Mouse (Mus musculus): Measurements from ENCODE around the gene Inip. TPM values are rescaled to one million over a fixed set of nuclear protein-coding genes. Genes with fewer than 3 reads are reported as not detected.

The Inip gene
- polyA plus RNA-seq (2014; fragmentation: Nextera tagmentation; extraction: Ambion mirVana) = 102 and 114 TPM in 2 replicates

GRCm38 (mm10) chr4:59801489-59801888 lies at the start of gene Inip:
Inip (minus strand) TSS chr4:59801589.
- Histone ChIP-seq H3K4me3 (ENCODE audit: low read depth, low read length) (no peak within 1 kb of the TSS), H3K36me3 (ENCODE audit: control insufficient read depth, insufficient read depth, low read length) (no peaks in the 10 kb centered on the region)
- ATAC-seq (replicated peaks; ENCODE audit: low FRiP score) = no peak

GRCm38 (mm10) chr4:59850181-59850580 lies 48.8 kb upstream of the Inip start:
- Histone ChIP-seq H3K4me2 (ENCODE audit: low read depth, low read length, severe bottlenecking) (no peak overlapping the region), H3K9me3 (ENCODE audit: control insufficient read depth, low read length) (no peaks in the 10 kb centered on the region), H3K9ac (ENCODE audit: low read length) (no peak overlapping the region), H3K4me3 (ENCODE audit: low read depth, low read length) (no peak overlapping the region), H3K36me3 (ENCODE audit: control insufficient read depth, insufficient read depth, low read length) (no peaks in the 10 kb centered on the region), H3K27me3 (ENCODE audit: control insufficient read depth, insufficient read depth, low read length) (no peaks in the 10 kb centered on the region), H3K27ac (ENCODE audit: low read depth, low read length) (no peak overlapping the region), H3K4me1 (replicated peaks; ENCODE audit: control insufficient read depth, insufficient read depth, low read length) (no peaks in the 10 kb centered on the region)
- DNase-seq (ENCODE audit: low spot score) (peak; percentile 86), ATAC-seq (replicated peaks; ENCODE audit: low FRiP score) (0 out of 2 replicates have a peak, but pooled peaks have one; percentile 15)
- 81% methylated on average over 2 of the region's 2 CpGs for WGBS

More at GRCm38 (mm10) chr4:59801489-59801888, at the start of gene Inip:
- Histone ChIP-seq H3K4me1 (replicated peaks; ENCODE audit: control insufficient read depth, insufficient read depth, low read length) (no peaks in the 10 kb centered on the region; the same call in 1 of the 2 replicates), H3K27ac (ENCODE audit: low read depth, low read length) (no peak within 1 kb of the TSS), H3K9me3 (ENCODE audit: control insufficient read depth, low read length) (no peaks in the 10 kb centered on the region), H3K27me3 (ENCODE audit: control insufficient read depth, insufficient read depth, low read length) (no peaks in the 10 kb centered on the region), H3K9ac (ENCODE audit: low read length) (no peak within 1 kb of the TSS), H3K4me2 (ENCODE audit: low read depth, low read length, severe bottlenecking) (no peak within 1 kb of the TSS)
- no peak for DNase-seq (ENCODE audit: low spot score)

- Histone ChIP-seq H3K27ac (ENCODE audit: low read depth, low read length) (no peak overlapping the region), H3K9me3 (ENCODE audit: control insufficient read depth, low read length) (no peaks in the 10 kb centered on the region), H3K4me2 (ENCODE audit: low read depth, low read length, severe bottlenecking) (no peak overlapping the region), H3K4me3 (ENCODE audit: low read depth, low read length) (no peak overlapping the region), H3K9ac (ENCODE audit: low read length) (no peak overlapping the region), H3K36me3 (ENCODE audit: control insufficient read depth, insufficient read depth, low read length) (no peaks in the 10 kb centered on the region), H3K27me3 (ENCODE audit: control insufficient read depth, insufficient read depth, low read length) (no peaks in the 10 kb centered on the region), H3K4me1 (replicated peaks; ENCODE audit: control insufficient read depth, insufficient read depth, low read length) (no peaks in the 10 kb centered on the region)
- no peak for ATAC-seq (replicated peaks; ENCODE audit: low FRiP score)
- WGBS = 89% methylated on average over 5 of the region's 5 CpGs
- no peak for DNase-seq (ENCODE audit: low spot score)
Observed at GRCm38 (mm10) chr4:59847447-59847846, 46.1 kb upstream of the Inip start.

DNA sequence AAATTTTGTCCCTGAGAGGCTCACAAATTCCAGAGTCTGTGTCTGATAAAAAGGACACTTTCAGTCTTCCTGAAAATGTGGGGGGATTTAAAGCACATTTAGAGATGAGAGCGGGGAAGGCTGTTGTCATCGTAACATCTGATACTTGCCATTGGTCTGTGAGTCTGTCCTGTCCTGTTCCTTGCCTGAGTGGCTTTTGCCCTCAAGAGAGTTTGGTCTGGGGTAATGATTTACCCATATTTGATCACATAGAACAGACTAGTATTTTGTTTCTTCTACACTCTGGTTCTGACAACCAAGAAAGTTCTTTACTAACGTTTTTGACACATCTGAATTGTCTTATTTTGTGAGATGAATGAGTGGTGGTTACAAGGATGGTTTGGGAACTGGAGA lies 43.9 kb upstream of the Inip start:
- Histone ChIP-seq H3K27me3 (ENCODE audit: control insufficient read depth, insufficient read depth, low read length) (no peaks in the 10 kb centered on the region), H3K27ac (ENCODE audit: low read depth, low read length) (no peak overlapping the region), H3K9ac (ENCODE audit: low read length) (no peak overlapping the region), H3K9me3 (ENCODE audit: control insufficient read depth, low read length) (no peaks in the 10 kb centered on the region), H3K4me2 (ENCODE audit: low read depth, low read length, severe bottlenecking) (no peak overlapping the region), H3K4me3 (ENCODE audit: low read depth, low read length) (no peak overlapping the region), H3K36me3 (ENCODE audit: control insufficient read depth, insufficient read depth, low read length) (no peaks in the 10 kb centered on the region), H3K4me1 (replicated peaks; ENCODE audit: control insufficient read depth, insufficient read depth, low read length) (no peaks in the 10 kb centered on the region)
- WGBS = 86% methylated on average over 3 of the region's 3 CpGs
- ATAC-seq (replicated peaks; ENCODE audit: low FRiP score) (no peak), DNase-seq (ENCODE audit: low spot score) (no peak)

DNA sequence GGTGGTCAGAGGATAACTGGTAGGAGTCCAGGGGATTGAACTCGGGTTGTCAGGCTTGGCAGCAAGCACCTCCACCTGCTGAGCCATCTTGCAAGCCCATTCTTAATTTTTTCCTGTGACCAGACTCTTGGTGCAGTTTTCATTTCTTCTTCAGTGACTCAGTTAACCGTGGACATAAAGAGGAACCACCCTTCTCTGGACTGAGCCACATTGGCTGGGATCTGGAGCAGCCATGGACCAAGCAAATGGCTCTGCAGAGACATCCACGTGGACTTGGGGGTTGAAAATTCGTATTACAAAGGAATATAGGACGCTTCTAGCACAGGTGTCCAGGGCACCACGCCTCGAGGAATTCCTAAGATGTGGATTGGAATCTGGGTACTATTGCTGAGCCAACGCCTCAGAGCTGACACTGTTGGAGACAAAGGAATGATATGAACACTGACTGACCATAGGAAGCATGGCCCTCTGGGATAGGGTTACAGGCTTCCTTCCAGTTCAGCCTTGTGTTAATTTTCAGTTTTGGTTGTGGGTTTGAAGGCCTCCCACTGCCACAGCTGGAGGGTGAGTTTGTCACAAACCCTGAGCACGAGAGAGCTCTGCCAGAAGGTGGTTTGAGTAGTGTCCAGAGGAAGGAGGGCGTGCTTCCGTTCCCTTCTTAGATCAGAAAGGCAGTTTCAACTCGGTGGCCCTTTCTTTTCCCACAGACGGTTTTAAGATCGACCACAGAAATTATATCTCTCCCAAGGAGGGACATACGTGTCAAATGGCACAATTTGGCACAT lies 43.3 kb upstream of the Inip start:
- Histone ChIP-seq H3K9me3 (ENCODE audit: control insufficient read depth, low read length) (no peaks in the 10 kb centered on the region), H3K4me3 (ENCODE audit: low read depth, low read length) (no peak overlapping the region), H3K4me2 (ENCODE audit: low read depth, low read length, severe bottlenecking) (no peak overlapping the region), H3K4me1 (replicated peaks; ENCODE audit: control insufficient read depth, insufficient read depth, low read length) (no peaks in the 10 kb centered on the region), H3K36me3 (ENCODE audit: control insufficient read depth, insufficient read depth, low read length) (no peaks in the 10 kb centered on the region), H3K9ac (ENCODE audit: low read length) (no peak overlapping the region), H3K27ac (ENCODE audit: low read depth, low read length) (no peak overlapping the region), H3K27me3 (ENCODE audit: control insufficient read depth, insufficient read depth, low read length) (no peaks in the 10 kb centered on the region)
- WGBS = 90% methylated on average over 15 of the region's 15 CpGs
- ATAC-seq (replicated peaks; ENCODE audit: low FRiP score) (no peak), DNase-seq (ENCODE audit: low spot score) (no peak)

DNA sequence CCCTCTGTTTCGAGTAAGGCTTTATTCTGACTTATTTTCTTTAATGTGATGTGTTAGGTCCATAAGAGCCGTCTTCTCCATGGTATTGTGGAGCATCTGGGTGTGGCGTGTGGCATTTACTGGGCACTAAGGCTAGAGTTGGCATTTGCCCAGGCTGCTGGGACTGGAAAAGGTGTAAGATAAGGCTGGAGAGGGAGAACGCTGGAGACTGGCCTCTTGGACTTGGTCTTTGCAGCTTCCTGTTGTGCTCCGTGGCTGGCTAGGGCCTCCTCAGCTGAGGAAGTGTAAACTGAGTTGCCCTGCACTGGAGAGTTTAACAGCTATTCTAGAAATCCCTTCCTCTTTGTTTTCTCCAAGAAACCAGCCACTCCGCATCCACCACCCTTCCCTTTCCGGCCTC lies 36.3 kb upstream of the Inip start:
- WGBS = 85% methylated on average over 7 of the region's 7 CpGs
- DNase-seq (ENCODE audit: low spot score) = no peak
- no peaks in the 10 kb centered on the region for H3K4me1 ChIP-seq (replicated peaks; ENCODE audit: control insufficient read depth, insufficient read depth, low read length)
- H3K4me2 ChIP-seq (ENCODE audit: low read depth, low read length, severe bottlenecking) = no peak overlapping the region
- H3K27ac ChIP-seq (ENCODE audit: low read depth, low read length) = no peak overlapping the region
- no peak for ATAC-seq (replicated peaks; ENCODE audit: low FRiP score)
- no peaks in the 10 kb centered on the region for H3K9me3 ChIP-seq (ENCODE audit: control insufficient read depth, low read length)
- no peaks in the 10 kb centered on the region for H3K27me3 ChIP-seq (ENCODE audit: control insufficient read depth, insufficient read depth, low read length)
- H3K4me3 ChIP-seq (ENCODE audit: low read depth, low read length) = no peak overlapping the region
- H3K36me3 ChIP-seq (ENCODE audit: control insufficient read depth, insufficient read depth, low read length) = no peaks in the 10 kb centered on the region
- no peak overlapping the region for H3K9ac ChIP-seq (ENCODE audit: low read length)

DNA sequence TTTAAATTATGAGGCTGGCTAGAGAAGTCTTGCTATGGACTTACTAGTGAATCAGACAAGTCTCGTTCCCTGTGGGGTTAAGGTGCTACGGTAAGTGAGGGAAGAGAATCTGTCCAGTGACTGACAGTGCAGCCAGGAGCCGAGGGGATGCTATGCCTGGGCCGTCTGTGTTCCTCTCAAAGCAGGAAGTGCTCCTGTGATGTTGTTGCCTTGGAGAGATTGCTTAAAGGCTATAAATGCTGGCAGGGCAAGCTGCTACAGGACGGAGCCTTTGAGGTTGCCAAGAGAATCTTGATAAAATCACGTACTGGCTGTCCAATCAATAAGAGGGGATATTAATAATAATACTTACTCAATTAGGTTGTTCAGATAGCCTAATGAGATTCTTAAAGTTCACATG lies 31.4 kb upstream of the Inip start:
- H3K27ac ChIP-seq (ENCODE audit: low read depth, low read length) = no peak overlapping the region
- H3K4me2 ChIP-seq (ENCODE audit: low read depth, low read length, severe bottlenecking) = no peak overlapping the region
- H3K27me3 ChIP-seq (ENCODE audit: control insufficient read depth, insufficient read depth, low read length) = no peaks in the 10 kb centered on the region
- DNase-seq (ENCODE audit: low spot score) = no peak
- H3K4me1 ChIP-seq (replicated peaks; ENCODE audit: control insufficient read depth, insufficient read depth, low read length) = no peaks in the 10 kb centered on the region
- no peak overlapping the region for H3K4me3 ChIP-seq (ENCODE audit: low read depth, low read length)
- H3K36me3 ChIP-seq (ENCODE audit: control insufficient read depth, insufficient read depth, low read length) = no peaks in the 10 kb centered on the region
- ATAC-seq (replicated peaks; ENCODE audit: low FRiP score) = no peak
- H3K9me3 ChIP-seq (ENCODE audit: control insufficient read depth, low read length) = no peaks in the 10 kb centered on the region
- no peak overlapping the region for H3K9ac ChIP-seq (ENCODE audit: low read length)
- 82% methylated on average over 6 of the region's 6 CpGs for WGBS

- Histone ChIP-seq H3K27me3 (ENCODE audit: control insufficient read depth, insufficient read depth, low read length) (no peaks in the 10 kb centered on the region), H3K9ac (ENCODE audit: low read length) (no peak overlapping the region), H3K27ac (ENCODE audit: low read depth, low read length) (no peak overlapping the region), H3K9me3 (ENCODE audit: control insufficient read depth, low read length) (no peaks in the 10 kb centered on the region), H3K36me3 (ENCODE audit: control insufficient read depth, insufficient read depth, low read length) (no peaks in the 10 kb centered on the region), H3K4me2 (ENCODE audit: low read depth, low read length, severe bottlenecking) (no peak overlapping the region), H3K4me3 (ENCODE audit: low read depth, low read length) (no peak overlapping the region), H3K4me1 (replicated peaks; ENCODE audit: control insufficient read depth, insufficient read depth, low read length) (no peaks in the 10 kb centered on the region)
- 95% methylated on average over 5 of the region's 5 CpGs for WGBS
- DNase-seq (ENCODE audit: low spot score) (no peak), ATAC-seq (replicated peaks; ENCODE audit: low FRiP score) (no peak)
Observed at GRCm38 (mm10) chr4:59831038-59831437, 29.6 kb upstream of the Inip start.

DNA sequence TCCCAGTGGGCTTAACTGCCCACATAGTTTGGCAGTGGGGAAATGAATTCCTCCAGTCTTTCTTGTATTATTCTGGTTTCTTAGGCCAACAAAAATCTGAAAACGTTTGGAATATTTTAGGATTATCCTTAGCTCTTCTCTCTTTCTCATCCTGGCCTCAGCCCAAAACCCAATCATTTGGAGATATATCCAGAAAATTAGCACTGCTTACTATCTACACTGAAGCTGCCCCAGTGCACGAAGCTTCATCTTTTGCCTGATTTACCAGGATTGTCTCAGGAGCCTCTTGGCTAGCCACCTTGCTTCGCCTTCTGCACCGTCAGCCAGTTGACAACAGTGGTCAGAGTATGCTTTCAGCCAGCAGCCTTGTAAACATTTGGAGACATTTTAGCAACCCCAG lies 27.7 kb upstream of the Inip start:
- no peaks in the 10 kb centered on the region for H3K9me3 ChIP-seq (ENCODE audit: control insufficient read depth, low read length)
- H3K27me3 ChIP-seq (ENCODE audit: control insufficient read depth, insufficient read depth, low read length) = no peaks in the 10 kb centered on the region
- WGBS = 90% methylated on average over 4 of the region's 4 CpGs
- no peak overlapping the region for H3K27ac ChIP-seq (ENCODE audit: low read depth, low read length)
- ATAC-seq (replicated peaks; ENCODE audit: low FRiP score) (no peak), DNase-seq (ENCODE audit: low spot score) (no peak)
- no peaks in the 10 kb centered on the region for H3K4me1 ChIP-seq (replicated peaks; ENCODE audit: control insufficient read depth, insufficient read depth, low read length)
- H3K9ac ChIP-seq (ENCODE audit: low read length) = no peak overlapping the region
- no peak overlapping the region for H3K4me2 ChIP-seq (ENCODE audit: low read depth, low read length, severe bottlenecking)
- H3K36me3 ChIP-seq (ENCODE audit: control insufficient read depth, insufficient read depth, low read length) = no peaks in the 10 kb centered on the region
- no peak overlapping the region for H3K4me3 ChIP-seq (ENCODE audit: low read depth, low read length)
